Mouse (Mus musculus): ENCODE measurements around the gene Akap11. TPM values are rescaled to one million over a fixed set of nuclear protein-coding genes. Genes with fewer than 3 reads are reported as not detected.

Gene Akap11
- 25.3 and 46.4 TPM in 2 replicates for total RNA-seq (2012; rRNA removed)

DNA sequence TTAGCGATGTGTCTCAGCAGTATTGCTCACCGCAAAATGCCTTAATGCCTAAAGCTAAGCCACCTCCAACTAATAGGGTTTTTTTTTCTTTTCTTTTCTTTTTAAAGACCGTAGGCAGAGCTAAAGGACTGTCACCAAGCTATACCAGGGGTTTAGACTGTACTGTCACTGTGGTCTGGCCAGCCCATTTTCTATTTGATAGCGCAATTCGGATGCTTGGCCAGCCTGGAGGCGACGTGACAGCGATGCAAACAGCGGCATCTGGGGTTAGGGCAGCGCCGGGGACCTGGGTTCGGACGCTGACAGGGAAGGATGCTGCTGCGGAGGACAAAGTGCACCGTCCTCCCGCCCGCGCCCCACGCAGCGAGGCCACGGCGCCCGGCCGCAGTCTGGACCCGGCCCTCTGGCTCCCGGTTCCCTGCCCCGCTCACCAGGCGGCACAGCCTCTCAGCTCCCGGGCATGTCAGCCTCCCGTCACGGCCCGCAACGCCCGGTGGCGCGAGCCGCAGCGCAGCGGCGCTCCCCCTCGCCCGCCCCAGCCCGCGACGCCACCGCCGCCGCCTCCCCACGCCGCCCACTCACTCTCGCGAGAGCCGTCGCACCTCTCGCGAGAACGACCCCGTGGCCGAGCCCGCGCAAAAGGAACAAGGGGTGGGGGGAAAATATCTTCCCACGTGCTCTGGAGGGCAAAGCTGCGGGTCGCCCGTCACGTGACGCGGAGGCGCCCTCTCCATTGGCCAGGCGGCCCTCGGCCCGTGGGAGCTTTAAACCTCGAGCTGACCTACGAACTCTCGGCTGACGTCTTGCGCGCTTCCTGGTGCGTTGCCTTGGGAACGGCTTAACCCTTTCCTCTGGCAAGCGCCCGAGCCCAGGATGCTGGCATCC is at the start of gene Akap11:
TSS of gene Akap11 (minus strand) at position 528 of the 885 bp plus-strand sequence.
- H3K27ac ChIP-seq (ENCODE audit: insufficient read depth, low read depth, low read length, poor library complexity, severe bottlenecking), result peak within 1 kb of the TSS; percentile 16; the same call in 1 of the 2 replicates
- H3K36me3 ChIP-seq (ENCODE audit: control insufficient read depth, insufficient read depth, low read length, poor library complexity, severe bottlenecking), result no peaks in the 10 kb centered on the region
- peaks cover 7 to 11% of the 10 kb centered on the region in 2 experiments; a peak in 2 of 4 replicates for H3K4me1 ChIP-seq (ENCODE audit: control insufficient read depth in 2 of 2, insufficient read depth in 2 of 2, low read length in 2 of 2, poor library complexity in 1 of 2)
- peak; percentile 85 for DNase-seq (ENCODE audit: low read depth, low spot score)
- TF ChIP-seq ZC3H11A (IDR thresholded peaks at IDR 0.05; ENCODE audit: borderline replicate concordance, low read depth, low read length) (no peak), CHD2 (IDR thresholded peaks at IDR 0.05; ENCODE audit: low read depth, low read length) (peak; percentile 98), HCFC1 (IDR thresholded peaks at IDR 0.05; ENCODE audit: borderline replicate concordance, insufficient read depth, low read length) (peak; percentile 17; the same call in 1 of the 2 replicates), ZNF384 (IDR thresholded peaks at IDR 0.05; ENCODE audit: low read depth, low read length) (no peak), MAFK (IDR thresholded peaks at IDR 0.05; ENCODE audit: insufficient read depth, low read depth, low read length) (no peak)
- peak within 1 kb of the TSS; percentile 74 to 86 for H3K4me3 ChIP-seq (ENCODE audit: insufficient read depth in 1 of 2, low read depth in 1 of 2, low read length in 2 of 2, poor library complexity in 1 of 2, severe bottlenecking in 1 of 2)
- in situ Hi-C loops (cut with MboI; ENCODE audit: low sequenced_read_pairs in 2 of 2, unreplicated experiment in 2 of 2), result no loop called here
- H3K9ac ChIP-seq (ENCODE audit: insufficient read depth, low read depth, low read length, poor library complexity, severe bottlenecking), result peak within 1 kb of the TSS; percentile 95
- H3K9me3 ChIP-seq (ENCODE audit: control insufficient read depth, insufficient read depth, low read depth, low read length), result no peaks in the 10 kb centered on the region

GRCm38 (mm10) chr14:78584222-78584621 is 47.6 kb upstream of the Akap11 start:
- TF ChIP-seq ZNF384 (IDR thresholded peaks at IDR 0.05; ENCODE audit: low read depth, low read length), result no peak
- no peak for TF ChIP-seq HCFC1 (IDR thresholded peaks at IDR 0.05; ENCODE audit: borderline replicate concordance, insufficient read depth, low read length)
- TF ChIP-seq ZC3H11A (IDR thresholded peaks at IDR 0.05; ENCODE audit: borderline replicate concordance, low read depth, low read length), result no peak
- TF ChIP-seq MAFK (IDR thresholded peaks at IDR 0.05; ENCODE audit: insufficient read depth, low read depth, low read length), result no peak
- TF ChIP-seq CHD2 (IDR thresholded peaks at IDR 0.05; ENCODE audit: low read depth, low read length), result no peak
- no peak for DNase-seq (ENCODE audit: low read depth, low spot score)

GRCm38 (mm10) chr14:78583168-78583567 is 46.6 kb upstream of the Akap11 start:
- 0 out of 2 replicates have a peak, but pooled peaks have one; percentile 58 for TF ChIP-seq MAFK (IDR thresholded peaks at IDR 0.05; ENCODE audit: insufficient read depth, low read depth, low read length)
- no peak for TF ChIP-seq ZC3H11A (IDR thresholded peaks at IDR 0.05; ENCODE audit: borderline replicate concordance, low read depth, low read length)
- Histone ChIP-seq H3K9ac (ENCODE audit: insufficient read depth, low read depth, low read length, poor library complexity, severe bottlenecking) (no peak overlapping the region), H3K36me3 (ENCODE audit: control insufficient read depth, insufficient read depth, low read length, poor library complexity, severe bottlenecking) (peaks cover 13% of the 10 kb centered on the region; the same call in 1 of the 2 replicates), H3K4me1 (ENCODE audit: control insufficient read depth in 2 of 2, insufficient read depth in 2 of 2, low read length in 2 of 2, poor library complexity in 1 of 2) (peaks cover 0 to 1% of the 10 kb centered on the region in 2 experiments; a peak in 1 of 4 replicates), H3K27ac (ENCODE audit: insufficient read depth, low read depth, low read length, poor library complexity, severe bottlenecking) (no peak overlapping the region), H3K4me3 (ENCODE audit: insufficient read depth in 1 of 2, low read depth in 1 of 2, low read length in 2 of 2, poor library complexity in 1 of 2, severe bottlenecking in 1 of 2) (no peak overlapping the region), H3K9me3 (ENCODE audit: control insufficient read depth, insufficient read depth, low read depth, low read length) (no peaks in the 10 kb centered on the region)
- in situ Hi-C loops (cut with MboI; ENCODE audit: low sequenced_read_pairs in 2 of 2, unreplicated experiment in 2 of 2), result no loop called here
- no peak for DNase-seq (ENCODE audit: low read depth, low spot score)

More at GRCm38 (mm10) chr14:78584222-78584621, 47.6 kb upstream of the Akap11 start:
- in situ Hi-C loops (cut with MboI; ENCODE audit: low sequenced_read_pairs in 2 of 2, unreplicated experiment in 2 of 2), result no loop called here
- no peaks in the 10 kb centered on the region for H3K9me3 ChIP-seq (ENCODE audit: control insufficient read depth, insufficient read depth, low read depth, low read length)
- H3K4me1 ChIP-seq (ENCODE audit: control insufficient read depth in 2 of 2, insufficient read depth in 2 of 2, low read length in 2 of 2, poor library complexity in 1 of 2), result no peaks in the 10 kb centered on the region
- H3K9ac ChIP-seq (ENCODE audit: insufficient read depth, low read depth, low read length, poor library complexity, severe bottlenecking), result no peak overlapping the region
- H3K36me3 ChIP-seq (ENCODE audit: control insufficient read depth, insufficient read depth, low read length, poor library complexity, severe bottlenecking), result peaks cover 12% of the 10 kb centered on the region; the same call in 1 of the 2 replicates
- no peak overlapping the region for H3K27ac ChIP-seq (ENCODE audit: insufficient read depth, low read depth, low read length, poor library complexity, severe bottlenecking)
- H3K4me3 ChIP-seq (ENCODE audit: insufficient read depth in 1 of 2, low read depth in 1 of 2, low read length in 2 of 2, poor library complexity in 1 of 2, severe bottlenecking in 1 of 2), result no peak overlapping the region

GRCm38 (mm10) chr14:78575899-78576298 is 39.3 kb upstream of the Akap11 start:
- DNase-seq (ENCODE audit: low read depth, low spot score), result no peak
- Histone ChIP-seq H3K9ac (ENCODE audit: insufficient read depth, low read depth, low read length, poor library complexity, severe bottlenecking) (no peak overlapping the region), H3K4me3 (ENCODE audit: insufficient read depth in 1 of 2, low read depth in 1 of 2, low read length in 2 of 2, poor library complexity in 1 of 2, severe bottlenecking in 1 of 2) (no peak overlapping the region), H3K4me1 (ENCODE audit: control insufficient read depth in 2 of 2, insufficient read depth in 2 of 2, low read length in 2 of 2, poor library complexity in 1 of 2) (peaks cover 0 to 1% of the 10 kb centered on the region in 2 experiments; a peak in 1 of 4 replicates), H3K27ac (ENCODE audit: insufficient read depth, low read depth, low read length, poor library complexity, severe bottlenecking) (no peak overlapping the region), H3K36me3 (ENCODE audit: control insufficient read depth, insufficient read depth, low read length, poor library complexity, severe bottlenecking) (peaks cover 10% of the 10 kb centered on the region; the same call in 1 of the 2 replicates), H3K9me3 (ENCODE audit: control insufficient read depth, insufficient read depth, low read depth, low read length) (no peaks in the 10 kb centered on the region)
- TF ChIP-seq CHD2 (IDR thresholded peaks at IDR 0.05; ENCODE audit: low read depth, low read length) (no peak), ZC3H11A (IDR thresholded peaks at IDR 0.05; ENCODE audit: borderline replicate concordance, low read depth, low read length) (no peak), ZNF384 (IDR thresholded peaks at IDR 0.05; ENCODE audit: low read depth, low read length) (no peak), MAFK (IDR thresholded peaks at IDR 0.05; ENCODE audit: insufficient read depth, low read depth, low read length) (no peak), HCFC1 (IDR thresholded peaks at IDR 0.05; ENCODE audit: borderline replicate concordance, insufficient read depth, low read length) (no peak)
- in situ Hi-C loops (cut with MboI; ENCODE audit: low sequenced_read_pairs in 2 of 2, unreplicated experiment in 2 of 2), result no loop called here

All from ES-E14 (cell line).